Mouse (Mus musculus) heart, postnatal 14 days (tissue): ENCODE data around the gene Ythdf1. TPM values are rescaled to one million over a fixed set of nuclear protein-coding genes. Genes with fewer than 3 reads are reported as not detected.

Source experiments
- DNase-seq, 2 experiments: peaks; one replicate each; pipeline ENCODE4 v3.0.0; 2021 to 2022
- intact Hi-C: fragments of 180-260 bp; cut with DNase I; formaldehyde crosslinking; loops from one replicate; pipeline ENCODE4 v1.15.1; 2025
- total RNA-seq, 2 experiments: library from RNA; stranded (reverse); gene quantifications; 2 replicates each; pipeline ENCODE4 v1.2.3; 2021

Gene Ythdf1
- total RNA-seq, 2 experiments from 2014 or later: 43.1 to 43.9 TPM

GRCm38 (mm10) chr2:180919913-180920809 is 588 bp downstream of the Ythdf1 start:
- intact Hi-C loops: loop anchor here (10.0 kb wide), 1 partner anchor 245 kb away; no protein-coding TSS in a partner anchor
- no peak for DNase-seq

- DNase-seq: no peak
- intact Hi-C loops: loop anchor here (10.0 kb wide), 1 partner anchor 241 kb away; no protein-coding TSS in a partner anchor
Measured at GRCm38 (mm10) chr2:180915886-180916433, 4.8 kb downstream of the Ythdf1 start.

- intact Hi-C loops: loop anchor here (10.0 kb wide), 1 partner anchor 236 kb away; no protein-coding TSS in a partner anchor
Measured at GRCm38 (mm10) chr2:180910928-180911327, 9.8 kb downstream of the Ythdf1 start.

GRCm38 (mm10) chr2:180905556-180906221 is 15.1 kb downstream of the Ythdf1 start:
- DNase-seq: no peak
- intact Hi-C loops: no loop called here

More at GRCm38 (mm10) chr2:180910928-180911327, 9.8 kb downstream of the Ythdf1 start:
- DNase-seq: no peak

- DNase-seq: no peak
- intact Hi-C loops: no loop called here
Measured at GRCm38 (mm10) chr2:180904435-180905208, 16.1 kb downstream of the Ythdf1 start.

- intact Hi-C loops: no loop called here
- no peak for DNase-seq
Measured at GRCm38 (mm10) chr2:180902086-180902485, 18.7 kb downstream of the Ythdf1 start.

- DNase-seq: no peak
- intact Hi-C loops: loop anchor here (5.0 kb wide), 1 partner anchor 111 kb away; no protein-coding TSS in a partner anchor
Measured at GRCm38 (mm10) chr2:180897857-180898256, 22.9 kb downstream of the Ythdf1 start.

GRCm38 (mm10) chr2:180896819-180897625 is 23.7 kb downstream of the Ythdf1 start:
- intact Hi-C loops: loop anchor here (5.0 kb wide), 1 partner anchor 110 kb away; no protein-coding TSS in a partner anchor
- DNase-seq: no peak

GRCm38 (mm10) chr2:180895837-180896525 is 24.8 kb downstream of the Ythdf1 start:
- no peak for DNase-seq
- intact Hi-C loops: loop anchor here (5.0 kb wide), 1 partner anchor 109 kb away; no protein-coding TSS in a partner anchor

- intact Hi-C loops: loop anchor here (5.0 kb wide), 1 partner anchor 108 kb away; no protein-coding TSS in a partner anchor
- no peak for DNase-seq
Measured at GRCm38 (mm10) chr2:180895321-180895720, 25.4 kb downstream of the Ythdf1 start.

- intact Hi-C loops: loop anchor here (5.0 kb wide), 1 partner anchor 107 kb away; no protein-coding TSS in a partner anchor
- peak; percentile 58 to 70 for DNase-seq
Measured at GRCm38 (mm10) chr2:180894734-180895133, 26.0 kb downstream of the Ythdf1 start.

- intact Hi-C loops: no loop called here
- DNase-seq: peak; percentile 62 to 70
Measured at GRCm38 (mm10) chr2:180894029-180894623, 26.6 kb downstream of the Ythdf1 start.

- intact Hi-C loops: no loop called here
- no peak for DNase-seq
Measured at GRCm38 (mm10) chr2:180893537-180894028, 27.2 kb downstream of the Ythdf1 start.

GRCm38 (mm10) chr2:180892841-180893521 is 27.8 kb downstream of the Ythdf1 start:
- intact Hi-C loops: no loop called here
- DNase-seq: peak in 1 of 2 experiments; percentile 19

GRCm38 (mm10) chr2:180891835-180892323 is 28.9 kb downstream of the Ythdf1 start:
- DNase-seq: no peak
- intact Hi-C loops: no loop called here

- no peak for DNase-seq
- intact Hi-C loops: no loop called here
Measured at GRCm38 (mm10) chr2:180891075-180891834, 29.5 kb downstream of the Ythdf1 start.
